Mouse (Mus musculus): Measurements from ENCODE around the gene Sf3b2.

The Sf3b2 gene

DNA sequence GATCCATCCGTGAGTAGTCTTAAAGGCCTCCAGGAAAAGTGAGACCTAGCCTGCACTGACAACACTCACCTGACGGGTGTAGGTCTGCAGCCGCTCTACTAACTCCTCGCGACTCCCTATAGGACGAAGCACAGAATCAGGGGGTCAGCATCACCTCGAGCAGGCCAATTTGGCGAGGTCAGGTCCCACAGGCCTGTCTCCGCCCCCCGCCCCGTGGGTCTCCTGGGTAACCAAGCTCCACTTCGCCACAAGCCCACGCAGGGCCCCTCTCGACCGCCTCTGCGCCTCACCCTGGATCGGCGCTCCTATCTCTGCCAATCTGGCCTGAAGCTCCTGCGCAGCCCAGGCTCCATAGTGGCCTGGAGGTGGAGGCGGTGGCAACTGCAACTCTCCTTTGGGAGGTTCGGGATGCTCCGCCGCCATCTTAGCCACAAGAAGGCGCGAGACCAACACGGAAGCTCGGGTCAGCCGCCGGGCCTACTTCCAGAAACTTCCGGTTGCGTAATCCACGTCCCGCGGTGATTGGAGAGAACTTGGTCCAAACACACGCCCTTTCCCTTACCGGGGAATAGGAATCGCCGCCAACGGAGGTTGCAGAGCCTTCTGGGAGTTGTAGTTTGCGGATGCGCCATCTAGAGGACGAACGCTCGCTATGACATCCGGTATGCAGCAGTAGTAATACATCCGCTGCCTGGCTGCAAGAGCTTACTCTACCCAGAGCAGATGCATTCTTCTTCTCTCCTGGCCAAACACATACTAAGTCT, at the start of gene Sf3b2:
Gene Sf3b2 (minus strand): TSS at position 484 of the 764 bp plus-strand sequence.
- DNase-seq: peak; percentile 99

DNA sequence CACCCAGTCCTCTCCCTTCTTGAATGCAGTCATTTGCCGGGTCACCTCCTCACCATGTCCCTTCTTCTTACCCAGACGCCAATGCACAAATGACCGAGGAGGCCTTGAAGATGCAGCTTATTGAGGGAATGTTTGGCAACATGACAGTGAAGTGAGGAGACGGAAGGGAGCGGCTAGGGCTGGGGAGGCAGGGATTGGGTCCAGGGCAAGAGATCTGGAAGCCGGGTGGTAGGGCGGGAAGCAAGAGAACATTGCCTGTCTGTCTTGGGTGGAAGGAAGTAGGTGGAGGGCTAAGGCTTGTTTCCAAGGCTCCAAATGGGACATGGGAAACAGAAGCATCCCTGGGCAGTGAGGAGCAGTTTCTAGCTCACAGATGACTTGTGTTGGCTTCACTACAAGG, 46.1 kb upstream of the Sf3b2 start:
- DNase-seq: no peak

DNA sequence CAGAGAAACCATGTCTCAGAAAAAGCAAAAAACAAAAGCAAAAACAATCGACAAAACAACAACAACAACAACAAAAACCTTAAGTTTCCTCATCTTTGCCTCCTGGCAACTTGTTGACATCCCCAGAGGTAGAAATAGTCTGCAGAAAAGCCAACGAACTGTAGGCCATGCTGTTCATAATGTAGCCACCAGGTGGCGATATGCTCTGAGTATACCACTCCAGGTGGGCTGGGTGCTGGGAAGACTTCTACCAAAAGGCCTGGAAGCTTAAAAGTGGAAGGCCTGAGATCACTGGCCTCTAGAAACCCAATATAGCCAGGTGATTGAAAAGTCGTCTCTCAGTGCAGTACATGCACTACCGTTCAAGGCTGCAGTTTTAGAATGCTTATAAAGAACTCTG, 42.7 kb upstream of the Sf3b2 start:
- peak; percentile 77 for DNase-seq

DNA sequence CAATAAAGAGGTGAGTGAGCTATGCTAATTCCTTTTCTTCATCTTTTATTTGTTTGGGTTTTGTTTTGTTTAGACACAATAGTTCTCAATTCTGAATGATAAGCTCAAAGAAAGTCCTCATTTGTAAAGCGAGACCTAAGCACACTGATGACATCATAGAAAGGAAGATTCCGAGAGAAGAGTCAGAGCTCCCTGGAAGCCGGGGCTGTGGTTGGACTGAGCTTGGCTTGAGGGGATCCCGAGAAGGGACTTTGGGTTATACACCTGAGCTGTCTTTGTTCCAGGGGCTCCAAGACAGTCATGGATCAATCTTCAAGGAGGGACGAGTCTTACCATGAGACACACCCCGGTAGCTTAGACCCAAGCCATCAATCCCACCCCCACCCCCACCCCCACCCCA, 40.2 kb upstream of the Sf3b2 start, which contains the start of gene Catsper1:
Gene Catsper1 (plus strand): TSS at position 301 of the 400 bp plus-strand sequence.
- DNase-seq: no peak

DNA sequence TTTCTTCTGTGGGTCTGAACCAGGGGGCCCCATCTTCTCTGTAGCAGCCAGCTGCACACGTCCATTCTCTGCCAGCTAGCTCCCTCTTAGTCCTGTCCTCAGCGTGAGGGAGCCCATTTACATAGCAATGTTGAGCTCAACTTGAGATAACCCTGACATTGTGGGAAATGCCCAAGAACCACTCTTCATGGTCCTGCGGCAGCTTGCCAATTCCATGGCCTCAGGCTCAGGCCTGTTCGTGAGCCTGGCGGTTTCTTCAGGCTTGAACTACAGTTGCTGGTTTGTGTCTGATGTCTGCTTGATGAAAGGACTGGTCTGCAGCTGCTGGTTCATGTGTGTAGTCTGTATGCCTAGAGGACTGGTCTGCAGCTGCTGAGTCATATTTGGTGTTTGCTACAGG, 39.5 kb upstream of the Sf3b2 start:
- DNase-seq: no peak

DNA sequence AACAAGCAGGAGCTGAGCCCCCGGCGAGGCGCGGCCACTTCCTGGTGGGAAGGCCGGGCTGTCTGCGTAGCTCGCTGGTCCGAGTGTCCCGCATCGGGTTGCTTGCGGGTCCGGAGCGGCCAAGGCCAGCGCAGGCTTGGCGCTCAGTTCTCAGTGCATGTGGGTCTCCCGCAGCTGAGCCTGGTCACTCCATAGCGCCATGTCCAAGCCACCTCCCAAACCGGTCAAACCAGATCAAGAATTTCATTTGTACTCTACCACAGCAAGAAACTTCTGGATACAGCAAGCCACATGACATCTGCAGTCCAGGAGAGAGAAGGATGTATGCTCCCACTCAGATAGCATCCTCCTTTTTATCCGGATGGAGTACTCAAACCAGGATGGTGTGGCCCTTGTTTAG, 32.7 kb upstream of the Sf3b2 start:
- DNase-seq: no peak

DNA sequence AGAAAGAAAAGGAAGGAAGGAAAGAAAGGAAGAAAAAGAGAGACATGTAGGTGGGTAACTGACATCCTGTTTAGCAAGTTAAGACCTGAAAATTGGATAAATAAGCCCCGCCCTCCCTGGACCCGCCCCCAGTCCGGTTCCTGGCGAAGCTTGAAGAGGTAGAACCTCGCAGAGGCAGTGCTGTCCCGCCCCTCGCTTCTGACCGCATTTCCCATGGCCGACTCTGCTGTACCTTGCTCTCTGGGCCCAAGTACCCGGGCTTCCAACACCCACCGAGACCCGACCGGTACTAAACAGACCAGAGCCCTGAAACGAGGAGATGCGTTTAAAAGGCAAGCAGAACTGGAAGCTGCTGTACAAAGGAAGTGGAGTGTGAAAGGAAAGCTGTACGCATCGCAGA, 28.5 kb upstream of the Sf3b2 start:
- DNase-seq: no peak

DNA sequence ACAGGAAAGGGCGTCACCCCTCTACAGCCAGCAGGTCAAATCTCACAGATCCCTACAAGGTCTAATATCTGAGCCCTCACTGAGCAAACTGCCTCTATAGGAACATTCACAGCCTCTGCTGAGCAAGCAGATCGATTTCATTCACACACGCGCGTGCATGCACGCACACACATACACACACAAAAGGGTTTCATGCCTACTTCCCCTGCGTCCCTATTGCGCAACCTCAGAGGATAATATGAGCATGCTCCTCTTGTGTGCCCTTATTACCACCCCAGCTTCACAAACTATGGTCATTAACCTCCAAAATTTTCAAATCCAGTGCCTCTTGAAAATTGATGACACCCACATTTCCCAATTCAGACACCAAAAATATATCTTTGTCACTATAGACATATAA, 17.9 kb upstream of the Sf3b2 start:
- no peak for DNase-seq

DNA sequence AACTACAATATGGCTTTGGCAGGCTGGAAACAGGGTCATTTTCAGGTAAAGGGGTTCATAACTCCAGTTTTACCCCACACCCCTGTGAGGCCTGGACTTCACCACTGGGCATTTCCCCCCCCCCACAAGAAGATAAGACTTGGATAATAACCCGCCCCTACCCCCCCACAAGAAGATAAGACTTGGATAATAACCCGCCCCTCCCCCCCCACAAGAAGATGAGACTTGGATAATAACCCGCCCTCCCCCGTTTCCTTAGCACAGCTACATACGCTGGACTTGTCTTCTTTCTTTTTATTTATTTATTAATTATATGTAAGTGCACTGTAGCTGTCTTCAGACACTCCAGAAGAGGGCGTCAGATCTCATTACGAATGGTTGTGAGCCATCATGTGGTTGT, 13.8 kb upstream of the Sf3b2 start:
- no peak for DNase-seq

DNA sequence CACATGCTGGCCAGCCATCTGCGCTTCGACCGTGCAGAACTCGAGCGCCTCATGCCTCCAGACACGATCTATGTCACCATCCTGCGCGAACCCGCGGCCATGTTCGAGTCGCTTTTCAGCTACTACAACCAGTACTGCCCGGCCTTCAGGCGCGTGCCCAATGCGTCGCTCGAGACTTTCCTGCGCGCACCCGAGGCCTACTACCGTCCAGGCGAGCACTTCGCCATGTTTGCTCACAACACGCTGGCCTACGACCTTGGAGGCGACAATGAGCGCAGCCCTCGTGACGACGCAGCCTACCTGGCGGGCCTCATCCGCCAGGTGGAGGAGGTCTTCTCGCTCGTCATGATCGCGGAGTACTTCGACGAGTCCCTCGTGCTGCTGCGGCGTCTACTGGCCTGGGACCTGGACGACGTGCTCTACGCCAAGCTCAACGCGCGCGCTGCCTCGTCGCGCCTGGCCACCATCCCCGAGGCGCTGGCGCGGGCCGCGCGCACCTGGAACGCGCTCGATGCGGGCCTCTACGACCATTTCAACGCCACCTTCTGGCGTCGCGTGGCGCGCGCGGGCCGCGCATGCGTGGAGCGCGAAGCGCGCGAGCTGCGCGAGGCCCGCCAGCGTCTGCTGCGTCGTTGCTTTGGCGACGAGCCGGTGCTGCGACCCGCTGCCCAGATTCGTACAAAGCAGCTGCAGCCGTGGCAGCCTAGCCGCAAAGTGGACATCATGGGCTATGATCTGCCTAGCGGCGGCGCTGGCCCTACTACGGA, 11.9 kb upstream of the Sf3b2 start:
- DNase-seq: no peak

DNA sequence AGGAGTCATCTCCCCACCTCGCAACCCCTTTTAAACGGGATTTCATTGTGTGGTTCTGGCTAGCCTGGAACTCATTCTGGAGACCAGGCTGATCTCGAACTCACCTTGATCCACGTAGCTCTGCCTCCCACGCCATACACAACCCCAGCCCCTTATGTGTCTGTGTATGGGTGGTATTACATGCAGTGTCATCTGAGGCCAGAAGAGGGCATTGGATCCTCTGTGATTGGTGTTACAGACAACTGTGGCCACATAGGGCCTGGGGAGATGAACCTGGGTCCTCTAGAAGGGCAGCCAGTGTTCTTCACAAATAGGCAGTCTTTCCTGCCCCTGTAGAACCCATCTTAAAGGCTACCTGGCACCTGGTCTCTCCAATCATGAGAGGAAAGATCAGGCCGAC, 11.0 kb upstream of the Sf3b2 start:
- DNase-seq: no peak

DNA sequence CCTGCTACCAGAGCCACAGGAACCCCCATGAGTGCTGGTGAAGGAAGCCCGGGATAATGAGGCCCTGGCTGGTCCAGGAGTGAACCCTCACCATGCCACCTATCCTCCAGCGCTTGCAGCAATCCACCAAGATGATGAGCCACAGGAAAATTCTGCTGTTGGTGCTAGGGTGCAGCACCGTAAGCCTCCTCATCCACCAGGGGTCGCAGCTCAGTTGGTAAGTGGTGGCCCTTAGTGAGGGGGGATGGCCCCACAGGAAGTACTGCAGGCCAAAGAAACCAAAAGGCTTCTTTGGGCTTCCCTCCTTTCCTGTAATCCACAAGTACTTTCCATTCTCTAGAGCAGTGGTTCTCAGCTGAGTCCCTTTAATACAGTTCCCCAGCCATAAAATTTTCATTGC, 7.2 kb upstream of the Sf3b2 start:
- DNase-seq: no peak

DNA sequence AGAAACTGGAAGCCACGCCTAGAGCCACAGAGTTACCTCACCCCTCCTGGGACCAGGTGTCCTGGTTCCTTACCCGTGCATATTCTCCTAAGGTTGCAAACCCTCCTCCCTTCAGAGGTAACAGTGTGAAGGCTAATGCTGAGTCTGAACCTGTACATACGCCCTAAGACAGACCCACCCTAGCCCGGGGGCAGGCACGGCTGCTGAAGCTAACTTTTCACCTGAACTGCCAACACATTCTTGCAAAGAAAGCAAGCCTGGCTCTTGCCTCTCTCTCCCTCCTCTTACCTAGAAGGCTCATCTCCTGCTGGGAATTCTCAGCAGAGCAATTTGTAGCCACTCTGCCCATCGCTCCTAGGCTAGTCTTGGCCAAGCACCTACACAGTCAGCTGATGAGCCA, 5.3 kb upstream of the Sf3b2 start:
- DNase-seq: no peak

DNA sequence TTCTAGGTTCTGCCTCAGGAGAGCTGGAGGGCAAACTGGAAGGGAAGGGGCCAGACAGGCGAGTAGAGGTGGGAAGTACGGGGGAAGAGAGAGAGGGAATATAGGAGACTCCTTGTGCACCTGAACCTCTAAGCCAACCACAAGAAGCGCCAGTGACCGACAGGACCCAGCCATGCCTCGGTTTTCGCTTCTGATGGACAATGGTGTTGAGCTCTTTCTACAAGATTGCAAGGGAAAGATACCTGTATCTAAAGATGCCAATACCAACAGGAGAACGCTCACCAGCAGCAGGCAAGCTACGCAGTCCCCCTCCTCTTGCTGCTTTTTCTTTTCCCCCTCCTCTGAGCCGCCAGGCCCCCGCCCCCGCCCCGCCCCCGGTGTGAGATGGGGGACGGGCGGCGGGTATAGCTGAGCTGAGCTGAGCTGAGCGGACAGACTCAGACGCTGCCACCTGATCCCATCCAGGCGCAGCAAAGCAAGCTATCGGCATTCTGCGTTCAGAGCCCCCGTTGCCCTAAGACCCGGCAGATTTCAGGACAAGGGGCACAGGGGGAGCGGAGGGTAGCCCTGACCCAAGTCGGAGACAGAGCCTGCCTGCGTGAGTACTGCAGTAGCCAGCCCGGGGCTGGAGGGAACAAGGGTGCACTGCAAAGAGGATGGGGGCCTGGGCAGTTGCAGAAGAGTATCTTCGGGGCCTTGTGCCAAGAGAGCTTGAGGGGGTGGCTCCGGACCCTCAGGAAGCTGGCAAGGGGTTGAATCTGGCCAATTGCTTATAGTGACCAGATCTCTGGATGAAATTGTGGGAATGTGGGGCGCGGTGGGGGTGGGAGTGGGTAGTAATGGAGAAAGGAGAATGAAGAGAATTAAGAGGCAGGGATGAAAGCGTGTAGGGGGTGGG, 2.9 kb upstream of the Sf3b2 start, which contains the start of gene Gal3st3:
Gene Gal3st3 (plus strand): TSS at position 429 of the 898 bp plus-strand sequence.
- peak; percentile 50 for DNase-seq

DNA sequence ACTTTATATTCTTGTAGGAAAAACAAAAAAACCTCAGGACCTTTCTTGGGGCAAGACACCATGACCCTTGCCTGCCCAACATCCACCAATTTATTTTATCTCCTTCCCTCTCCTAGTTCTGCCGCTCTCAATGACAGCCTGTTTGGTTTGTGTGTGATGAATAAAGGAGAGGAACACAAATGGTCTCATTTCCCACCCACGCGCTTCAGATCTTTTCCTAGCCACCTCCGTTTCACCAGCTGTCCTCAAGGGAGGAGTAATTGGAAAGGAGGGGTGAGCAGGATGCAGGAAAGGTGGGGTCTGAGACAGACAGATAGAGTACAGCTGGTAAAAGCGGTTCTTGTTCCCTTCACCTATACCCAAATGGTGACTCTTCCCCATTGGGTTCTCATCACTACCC, 1.4 kb upstream of the Sf3b2 start:
- DNase-seq: no peak

DNA sequence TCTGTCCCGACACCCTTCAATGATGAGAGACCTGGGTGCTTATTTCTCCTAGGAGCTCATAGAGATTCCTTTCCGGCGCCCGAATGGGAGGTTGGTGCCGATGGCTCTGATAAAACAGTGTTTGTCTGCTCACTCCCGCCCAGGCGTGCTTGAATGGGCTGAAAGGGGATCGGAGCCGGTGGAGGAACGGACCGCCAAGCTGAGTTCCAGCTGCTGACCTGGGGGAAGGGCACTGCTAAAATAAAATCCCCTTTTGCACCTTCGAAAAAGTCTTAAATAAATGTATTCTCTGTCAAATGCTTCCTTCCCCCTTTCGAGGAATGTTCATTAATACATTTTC, 451 bp upstream of the Sf3b2 start:
- DNase-seq: no peak

DNA sequence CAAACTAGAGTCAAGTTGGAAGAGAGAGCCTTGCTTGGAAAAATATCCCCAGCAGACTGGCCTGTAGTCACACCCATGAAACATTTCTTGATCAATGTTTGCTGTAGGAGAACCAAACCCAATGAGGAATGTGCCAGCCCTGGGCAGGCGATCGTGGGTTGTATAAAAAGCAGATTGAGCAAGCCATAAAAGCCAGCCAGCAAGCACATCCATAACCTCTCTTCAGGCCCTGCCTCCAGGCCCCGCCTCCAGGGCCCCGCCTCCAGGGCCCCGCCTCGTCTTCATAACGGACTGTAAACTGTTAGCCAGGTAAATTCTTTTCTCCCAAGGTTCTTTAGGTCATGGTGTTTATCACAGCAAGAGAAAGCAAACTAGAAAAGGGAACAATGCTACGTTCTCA, 16.9 kb downstream of the Sf3b2 start:
- DNase-seq: no peak

DNA sequence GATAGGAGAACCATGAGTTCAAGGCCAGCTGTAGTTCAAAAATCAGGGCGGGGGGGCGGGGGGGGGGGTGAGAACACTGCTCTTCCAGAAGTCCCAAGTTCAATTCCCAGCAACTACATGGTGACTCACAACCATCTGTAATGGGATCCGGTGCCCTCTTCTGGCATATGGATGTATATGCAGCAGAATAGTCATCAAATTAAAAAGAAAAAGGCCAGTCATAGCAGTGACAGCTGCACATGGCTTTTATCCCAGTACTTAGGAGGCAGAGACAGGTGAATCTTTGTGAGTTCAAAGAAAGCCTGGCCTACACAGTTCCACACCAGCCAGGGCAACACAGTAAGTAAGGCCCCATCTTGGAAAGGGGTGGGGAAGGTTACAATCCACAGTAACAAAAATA, 18.1 kb downstream of the Sf3b2 start:
- DNase-seq: no peak

DNA sequence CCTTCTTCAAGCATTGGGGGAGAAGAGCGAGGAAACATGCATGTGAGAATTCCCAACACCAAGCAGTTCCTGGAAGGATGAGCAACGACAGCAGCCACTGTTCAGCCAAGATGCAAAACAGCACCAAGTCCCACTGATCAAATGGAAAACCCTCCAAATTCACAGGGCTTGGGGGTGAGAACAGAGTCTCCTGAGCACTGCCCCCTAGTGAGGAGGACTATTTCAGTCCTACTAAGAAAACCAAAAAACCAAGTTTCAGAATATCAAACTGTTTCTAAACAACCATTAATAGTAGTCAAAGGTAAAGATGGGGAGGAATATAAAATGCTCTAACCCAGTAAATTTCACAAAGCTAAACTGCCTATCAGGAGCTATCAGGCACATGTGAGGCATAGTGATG, 18.7 kb downstream of the Sf3b2 start:
- no peak for DNase-seq

DNA sequence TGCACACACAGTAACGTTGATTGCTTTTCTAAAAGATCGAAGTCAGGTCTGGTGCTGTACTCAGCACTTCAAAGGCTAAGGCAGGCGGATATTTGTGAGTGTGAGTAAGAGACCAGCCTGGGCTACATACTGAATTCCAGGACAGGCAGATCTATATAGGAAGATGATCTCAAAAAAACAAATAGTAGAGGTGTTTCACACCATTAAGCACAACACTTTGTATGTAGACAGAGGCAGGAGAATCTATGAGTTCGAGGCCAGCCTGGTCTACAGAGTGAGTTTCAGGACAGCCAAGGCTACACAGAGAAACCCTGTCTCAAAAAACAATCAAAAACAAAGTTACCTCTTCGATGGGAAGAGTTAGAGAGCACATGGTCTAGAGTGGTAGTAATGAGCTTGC, 19.5 kb downstream of the Sf3b2 start:
- DNase-seq: no peak

DNA sequence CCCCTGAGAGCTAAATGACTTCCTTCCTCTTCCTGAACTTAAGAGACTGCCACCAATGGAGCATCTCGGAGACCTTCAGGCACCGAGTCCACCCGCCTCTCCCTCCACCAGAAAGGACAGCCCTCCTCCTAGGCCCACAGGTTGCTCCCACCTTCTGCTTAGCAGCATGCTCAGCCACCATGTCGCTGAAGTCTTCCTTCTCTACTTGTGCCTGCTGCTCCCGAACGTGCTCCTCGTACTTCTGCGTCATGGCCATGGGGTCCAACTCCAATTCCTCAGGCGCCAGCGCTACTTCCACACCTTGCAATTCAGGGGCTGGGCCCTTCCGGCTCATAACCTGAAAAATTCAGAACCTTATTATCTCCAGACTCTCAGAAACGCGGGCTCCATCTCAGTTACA, 20.6 kb downstream of the Sf3b2 start:
- no peak for DNase-seq

DNA sequence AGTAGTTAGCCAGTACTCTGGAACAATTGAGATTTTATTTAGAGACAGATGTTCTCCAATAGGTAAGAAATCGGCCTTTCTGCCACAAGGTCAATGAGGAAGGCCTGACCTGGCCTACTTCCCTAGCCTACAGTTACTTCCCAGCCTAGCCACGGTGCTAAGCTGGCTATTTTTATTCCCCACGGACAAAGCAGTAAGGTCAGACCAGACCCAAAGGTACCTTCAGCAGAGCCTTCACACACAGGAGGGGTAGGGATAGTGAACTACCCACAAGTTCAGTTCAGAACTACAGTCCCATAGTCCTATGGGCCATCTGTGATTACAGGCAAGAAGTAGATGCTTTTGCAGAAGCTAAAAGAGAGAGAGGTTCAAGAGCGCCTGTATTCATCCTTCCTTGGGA, 21.3 kb downstream of the Sf3b2 start:
- no peak for DNase-seq
